9 mouse cellular contexts compared by ENCODE assay signal in genomic region chr6:24514552-24515284, GRCm38 (mm10). TPM values are rescaled to one million over a fixed set of nuclear protein-coding genes. Genes with fewer than 3 reads are reported as not detected.
DNase-seq lines count a peak whose midpoint lies in the region; ATAC-seq and TF ChIP-seq lines count a peak whose summit lies in the region.
"Had no signal": no experiment of that assay in that cellular context is flagged by ENCODE, and none has a peak within 500 bp of the region (broad histone marks: within the 10 kb centered on the region; RNA-seq: fewer than 3 reads in every experiment).

Iqub (minus strand) TSS chr6:24515067.

- peak; percentile 56 for DNase-seq in T-cell, adult 2 months (ENCODE audit: low spot score)
- DNase-seq in cerebellum, postnatal 36 days, result peak; percentile 34 to 45
- DNase-seq in frontal cortex, postnatal 36 days (ENCODE audit: low spot score in 2 of 2), result peak; percentile 87 to 90
- DNase-seq in hindbrain, embryonic 14.5 days (ENCODE audit: low spot score), result peak; percentile 75
- peak; percentile 68 to 84 for DNase-seq in layer of hippocampus, postnatal 14 days (ENCODE audit: low spot score in 2 of 2)
- peak; percentile 78 for DNase-seq in lung, postnatal 0 days (ENCODE audit: low spot score)
- peak; percentile 48 for DNase-seq in ovary, adult 18-20 months (ENCODE audit: low spot score)
- DNase-seq in yolk sac, embryonic 10.5 days (ENCODE audit: low spot score), result peak; percentile 15

- H3K27me3 ChIP-seq in hindbrain, embryonic 14.5 days (ENCODE audit: control insufficient read depth, insufficient read depth, low read length), result no peaks in the 10 kb centered on the region
- no peaks in the 10 kb centered on the region for H3K27me3 ChIP-seq in lung, postnatal 0 days (replicated peaks; ENCODE audit: insufficient read depth, low read length)

- peak within 1 kb of the TSS; percentile 34; the same call in 1 of the 2 replicates for H3K27ac ChIP-seq in hindbrain, embryonic 14.5 days
- H3K27ac ChIP-seq in lung, postnatal 0 days (ENCODE audit: low read length), result no peak within 1 kb of the TSS

- H3K4me2 ChIP-seq in hindbrain, embryonic 14.5 days (replicated peaks), result peak within 1 kb of the TSS; percentile 26
- H3K4me2 ChIP-seq in lung, postnatal 0 days (replicated peaks; ENCODE audit: low read depth, low read length), result no peak within 1 kb of the TSS

- no peak within 1 kb of the TSS for H3K4me3 ChIP-seq in hindbrain, embryonic 14.5 days (replicated peaks; ENCODE audit: low read length)
- H3K4me3 ChIP-seq in lung, postnatal 0 days (ENCODE audit: low read depth, low read length), result no peak within 1 kb of the TSS
- H3K4me3 ChIP-seq: myocyte had no signal

- H3K9me3 ChIP-seq in hindbrain, embryonic 14.5 days (ENCODE audit: control insufficient read depth, low read length), result no peaks in the 10 kb centered on the region
- no peaks in the 10 kb centered on the region for H3K9me3 ChIP-seq in lung, postnatal 0 days (ENCODE audit: low read length)

- ATAC-seq in hindbrain, embryonic 14.5 days (ENCODE audit: low FRiP score), result peak; percentile 92
- ATAC-seq in lung, postnatal 0 days, result peak; percentile 76

- no peak for TF ChIP-seq CTCF in lung, postnatal 0 days (IDR thresholded peaks at IDR 0.05)

- TF ChIP-seq EP300 in lung, postnatal 0 days (IDR thresholded peaks at IDR 0.05), result no peak

- peaks cover 21% of the 10 kb centered on the region for H3K36me3 ChIP-seq in hindbrain, embryonic 14.5 days (replicated peaks; ENCODE audit: control insufficient read depth, insufficient read depth)
- no peaks in the 10 kb centered on the region for H3K36me3 ChIP-seq in lung, postnatal 0 days (ENCODE audit: insufficient read depth, low read length)

- peak within 1 kb of the TSS; percentile 8 for H3K9ac ChIP-seq in hindbrain, embryonic 14.5 days
- H3K9ac ChIP-seq in lung, postnatal 0 days (replicated peaks; ENCODE audit: low read depth), result no peak within 1 kb of the TSS

- peaks cover 9% of the 10 kb centered on the region; the same call in 1 of the 2 replicates for H3K4me1 ChIP-seq in hindbrain, embryonic 14.5 days (replicated peaks; ENCODE audit: control insufficient read depth, insufficient read depth, low read length)
- peaks cover 3% of the 10 kb centered on the region; the same call in 1 of the 2 replicates for H3K4me1 ChIP-seq in lung, postnatal 0 days (ENCODE audit: insufficient read depth, low read depth, low read length)

- 20% methylated on average over 13 of the region's 13 CpGs for WGBS in hindbrain, embryonic 14.5 days
- 14% methylated on average over 13 of the region's 13 CpGs for WGBS in lung, postnatal 0 days

RNA-seq across cellular contexts. Expression of gene Iqub, which starts in this region (rescaled TPM):
- polyA plus RNA-seq in hindbrain, embryonic 14.5 days (2014; fragmentation: Nextera tagmentation; extraction: Ambion mirVana), result 3.3 and 4.4 TPM in 2 replicates
- total RNA-seq in layer of hippocampus, postnatal 14 days (2021), result 1 to 10 TPM in 1 of 2 experiments, under 1 TPM in 1; 0.93 to 1.5 TPM
- 1.9 and 2.6 TPM in 2 replicates for polyA plus RNA-seq in lung, postnatal 0 days (2015; fragmentation: Nextera tagmentation; extraction: Ambion mirVana)
- polyA plus RNA-seq: myocyte had no signal

Comparison
In these comparisons a context has a peak if more than half of its experiments do, and no peak if none do; other contexts are left out.
1. DNase-seq: peak in every context shown above with its lines; median percentile 88 in frontal cortex, postnatal 36 days; 78 in lung, postnatal 0 days; 76 in layer of hippocampus, postnatal 14 days; 75 in hindbrain, embryonic 14.5 days; 56 in T-cell, adult 2 months; 48 in ovary, adult 18-20 months; 40 in cerebellum, postnatal 36 days; 15 in yolk sac, embryonic 10.5 days.